Mouse (Mus musculus): ENCODE results near the gene Fbxw10. TPM values are rescaled to one million over a fixed set of nuclear protein-coding genes. Genes with fewer than 3 reads are reported as not detected.

Fbxw10 gene
- total RNA-seq (2021), result under 1 TPM; 0.39 to 0.74 TPM

DNA sequence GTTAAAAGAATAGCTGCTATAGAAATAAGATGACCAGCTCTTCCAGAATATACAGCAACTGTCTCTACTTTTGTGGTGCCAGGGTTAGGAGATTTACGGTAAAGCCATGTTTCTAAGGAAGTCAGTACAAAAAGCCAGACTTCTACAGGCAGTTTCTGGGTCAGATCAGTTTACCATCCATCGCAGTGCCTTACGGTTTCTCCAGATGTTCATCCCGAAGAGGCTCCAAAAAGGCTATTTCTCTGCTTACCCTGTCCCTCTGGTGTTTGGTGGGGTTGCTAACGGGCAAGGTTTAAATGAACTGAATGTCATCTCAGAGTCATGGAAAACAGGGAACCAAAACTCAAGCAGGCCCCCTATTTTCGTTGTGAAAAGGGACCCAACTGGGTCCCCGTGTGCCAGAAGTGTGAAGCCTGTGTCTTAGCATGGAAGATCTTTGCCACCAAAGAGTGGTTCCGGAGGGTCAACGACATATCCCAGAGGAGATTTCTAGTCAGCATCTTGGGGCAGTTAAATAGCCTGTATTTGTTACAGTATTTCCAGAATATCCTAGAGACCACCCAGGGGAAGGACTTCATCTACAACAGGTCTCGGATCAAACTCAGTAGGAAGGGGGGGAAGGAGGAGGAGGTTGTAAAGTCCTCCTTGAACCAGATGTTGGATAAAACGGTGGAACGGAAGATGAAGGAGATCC lies at the start of gene Fbxw10:
Fbxw10 (plus strand) TSS at position 109 of the 694 bp plus-strand sequence.
- intact Hi-C loops (cut with DNase I), result no loop called here
- DNase-seq (ENCODE audit: low spot score in 2 of 2), result peak; percentile 6 to 7

DNA sequence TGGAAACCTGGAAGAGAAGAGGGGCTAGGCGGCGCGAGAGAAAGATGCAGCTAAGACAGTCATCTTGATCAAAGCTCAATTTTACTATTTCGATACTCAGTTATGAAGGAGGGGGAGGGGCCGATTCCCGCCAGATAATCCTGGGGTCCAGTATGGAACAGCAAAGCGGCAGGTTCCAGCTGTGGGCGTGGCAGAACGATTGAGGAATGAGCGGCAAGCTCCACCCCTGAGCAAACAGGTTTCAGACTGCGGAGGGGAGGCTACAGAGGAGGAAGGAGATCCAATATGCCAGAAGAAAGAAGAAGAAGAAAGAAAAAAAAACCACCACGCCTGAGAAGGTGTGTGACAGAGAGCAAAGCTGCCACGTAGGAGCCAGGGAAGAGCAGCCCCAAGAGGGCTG lies 42.8 kb upstream of the Fbxw10 start:
- no peak for DNase-seq (ENCODE audit: low spot score in 2 of 2)
- intact Hi-C loops (cut with DNase I), result no loop called here

DNA sequence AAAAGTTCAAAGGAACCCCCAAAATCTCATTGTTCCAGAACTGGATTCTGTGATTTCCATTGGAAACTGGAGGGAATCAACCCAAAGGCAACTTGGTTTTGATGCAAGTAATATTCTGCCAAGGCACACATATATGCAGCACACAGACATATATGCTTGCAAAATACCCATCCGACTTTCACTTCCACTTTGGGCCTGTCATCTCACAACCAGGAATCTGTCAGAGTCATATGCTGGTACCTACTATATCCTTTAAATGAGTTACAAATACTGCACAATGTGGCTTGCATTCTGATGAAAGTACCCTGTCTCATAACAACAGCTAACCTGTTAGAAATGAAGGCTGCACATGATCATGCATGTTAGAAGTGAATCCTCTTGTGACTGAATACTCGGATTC lies 38.9 kb upstream of the Fbxw10 start:
- no peak for DNase-seq (ENCODE audit: low spot score in 2 of 2)
- intact Hi-C loops (cut with DNase I), result no loop called here

DNA sequence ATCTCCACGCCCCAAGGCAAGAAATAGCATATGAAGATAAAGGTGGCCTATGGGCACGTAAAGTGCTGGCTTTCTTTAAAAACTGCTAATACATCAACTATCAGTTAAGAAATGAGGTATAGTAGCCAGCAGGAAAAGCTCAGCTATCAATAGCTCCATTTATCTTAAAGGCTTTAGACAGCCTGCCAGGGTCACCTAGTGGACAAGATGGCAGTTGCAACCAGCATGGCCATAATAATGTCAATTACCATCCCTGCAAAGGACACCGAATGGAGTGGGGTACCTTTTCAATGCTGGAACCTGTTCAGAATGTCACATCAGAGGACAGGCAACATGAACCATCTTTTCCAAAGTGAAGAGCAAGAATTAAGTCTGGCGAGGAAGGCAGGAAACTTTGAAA lies 37.7 kb upstream of the Fbxw10 start:
- no peak for DNase-seq (ENCODE audit: low spot score in 2 of 2)
- intact Hi-C loops (cut with DNase I), result no loop called here

DNA sequence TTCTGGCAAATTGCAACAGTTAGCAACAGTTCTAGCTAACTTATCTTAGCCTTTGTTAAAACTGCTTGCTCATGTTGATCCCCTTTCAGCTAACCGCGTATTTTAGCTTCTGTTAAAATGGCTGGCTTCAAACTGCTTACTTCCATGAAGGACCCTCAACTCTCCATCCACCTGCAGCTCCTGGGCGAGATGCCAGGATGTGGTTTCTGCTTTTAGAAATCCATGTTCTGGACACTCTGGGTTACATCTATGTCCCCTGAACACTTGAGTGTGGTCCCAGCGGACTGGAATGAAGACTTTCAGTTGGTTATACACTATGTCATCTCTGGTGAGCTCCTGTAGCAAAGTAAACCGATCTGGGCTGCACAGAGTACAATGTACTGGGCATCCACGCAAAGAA lies 34.6 kb upstream of the Fbxw10 start:
- DNase-seq (ENCODE audit: low spot score in 2 of 2), result no peak

DNA sequence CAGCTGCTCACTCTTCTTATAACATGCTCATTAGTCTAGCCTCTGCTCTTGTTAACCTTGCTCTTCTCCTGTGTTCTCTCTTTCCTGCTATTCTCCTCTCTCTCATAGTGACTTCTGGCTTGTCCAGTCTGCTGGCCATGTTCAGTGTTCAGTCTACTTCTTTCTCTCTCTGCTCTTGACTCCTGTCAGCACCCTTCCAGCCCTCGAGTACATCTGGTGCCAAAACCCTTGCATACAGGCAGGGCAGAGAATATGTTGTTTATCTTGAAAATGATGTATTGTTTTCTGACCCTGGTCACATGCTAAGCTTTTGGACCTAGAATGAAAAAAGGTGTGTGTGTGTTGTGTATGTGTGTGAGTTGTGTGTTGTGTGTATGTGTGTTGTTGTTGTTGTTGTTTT lies 33.4 kb upstream of the Fbxw10 start:
- intact Hi-C loops (cut with DNase I), result no loop called here
- no peak for DNase-seq (ENCODE audit: low spot score in 2 of 2)

More for the DNA sequence above, 34.6 kb upstream of the Fbxw10 start:
- intact Hi-C loops (cut with DNase I), result no loop called here

DNA sequence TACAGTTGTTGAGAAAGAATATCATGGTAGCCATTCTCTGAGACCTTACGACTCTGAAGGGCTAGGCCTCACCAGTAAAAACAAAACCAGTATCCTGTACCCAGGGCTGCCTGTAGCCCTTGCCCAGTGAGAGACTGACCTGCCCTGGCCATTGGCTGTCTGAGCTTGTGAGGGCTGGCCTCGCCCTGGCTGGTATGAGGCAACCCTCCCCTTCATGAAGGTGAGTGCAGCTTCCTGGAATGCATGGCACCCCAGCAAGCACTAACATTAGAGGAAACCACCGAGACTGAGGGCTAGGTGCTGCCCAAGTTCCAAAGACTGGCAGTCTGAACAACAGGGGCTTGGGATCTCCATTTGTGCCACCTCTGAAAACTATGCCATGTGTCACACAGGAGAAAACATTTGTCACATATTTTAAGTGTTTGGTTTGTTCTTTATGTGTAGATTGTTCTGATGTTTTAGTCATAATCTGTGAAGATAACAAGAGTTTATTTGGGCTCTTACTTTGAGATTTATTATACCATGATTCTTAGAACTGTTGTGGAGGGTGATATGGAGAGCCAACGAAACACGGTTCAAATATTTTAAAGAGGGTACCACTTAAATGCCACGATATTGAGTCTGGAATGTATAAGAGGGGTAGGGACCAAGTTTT lies 32.8 kb upstream of the Fbxw10 start:
- intact Hi-C loops (cut with DNase I), result no loop called here
- no peak for DNase-seq (ENCODE audit: low spot score in 2 of 2)

DNA sequence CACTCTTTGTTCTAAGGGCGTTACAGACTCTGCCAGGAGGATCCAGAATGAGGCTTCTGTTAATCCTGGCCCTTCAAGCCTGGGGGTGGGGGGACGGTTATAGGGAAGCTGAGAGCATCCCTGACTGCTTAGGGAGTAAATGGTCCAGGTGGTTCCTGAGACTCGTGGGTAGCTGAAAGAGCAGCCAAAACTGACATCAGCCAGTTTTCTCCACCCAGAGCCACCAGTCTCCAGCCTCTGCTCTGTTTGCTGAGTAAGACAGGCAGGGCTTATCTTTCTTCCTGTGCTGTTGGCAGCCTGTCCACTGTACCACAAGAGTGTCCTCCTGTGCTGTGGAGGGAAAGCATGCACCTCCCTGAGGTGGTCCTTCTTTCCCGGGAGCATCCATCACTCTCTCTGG lies 32.2 kb upstream of the Fbxw10 start:
- DNase-seq (ENCODE audit: low spot score in 2 of 2), result no peak
- intact Hi-C loops (cut with DNase I), result no loop called here

DNA sequence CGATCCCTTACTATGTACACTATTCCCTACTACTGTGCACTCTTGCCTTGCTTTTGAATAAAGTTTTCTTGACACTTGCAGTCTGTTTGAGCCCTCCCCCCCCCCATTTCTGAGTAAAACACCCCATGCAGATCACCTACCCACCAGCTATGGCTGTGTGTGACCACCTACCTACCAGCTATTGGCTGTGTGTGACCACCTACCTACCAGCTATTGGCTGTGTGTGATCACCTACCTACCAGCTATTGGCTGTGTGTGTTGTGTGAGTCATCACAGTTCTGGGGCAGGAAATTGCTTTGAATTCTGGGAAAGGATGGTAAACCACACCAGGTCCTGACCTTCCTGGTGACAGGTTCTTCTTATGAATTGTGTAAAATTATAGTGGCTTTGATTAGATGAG lies 31.4 kb upstream of the Fbxw10 start:
- intact Hi-C loops (cut with DNase I), result no loop called here

DNA sequence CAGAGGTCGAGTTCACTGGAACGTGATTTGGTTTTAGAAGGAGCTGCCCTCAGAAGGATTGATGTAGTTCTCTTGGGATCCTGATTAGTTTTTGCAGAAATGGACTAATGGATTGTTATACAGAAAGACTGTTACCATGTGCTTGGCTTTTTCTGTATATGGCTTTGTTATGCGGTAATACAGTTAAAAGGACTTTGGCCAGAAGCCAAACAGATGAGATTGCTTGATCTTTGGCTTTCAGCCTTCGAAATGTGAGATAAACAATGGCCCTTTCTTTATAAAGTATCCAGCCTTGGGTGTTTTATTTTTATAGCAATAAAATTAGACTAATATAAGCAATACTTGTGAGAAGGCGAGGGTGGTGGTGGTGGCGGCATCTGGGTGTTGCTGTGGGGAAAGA lies 30.3 kb upstream of the Fbxw10 start:
- no peak for DNase-seq (ENCODE audit: low spot score in 2 of 2)

More for the DNA sequence above, 31.4 kb upstream of the Fbxw10 start:
- no peak for DNase-seq (ENCODE audit: low spot score in 2 of 2)

DNA sequence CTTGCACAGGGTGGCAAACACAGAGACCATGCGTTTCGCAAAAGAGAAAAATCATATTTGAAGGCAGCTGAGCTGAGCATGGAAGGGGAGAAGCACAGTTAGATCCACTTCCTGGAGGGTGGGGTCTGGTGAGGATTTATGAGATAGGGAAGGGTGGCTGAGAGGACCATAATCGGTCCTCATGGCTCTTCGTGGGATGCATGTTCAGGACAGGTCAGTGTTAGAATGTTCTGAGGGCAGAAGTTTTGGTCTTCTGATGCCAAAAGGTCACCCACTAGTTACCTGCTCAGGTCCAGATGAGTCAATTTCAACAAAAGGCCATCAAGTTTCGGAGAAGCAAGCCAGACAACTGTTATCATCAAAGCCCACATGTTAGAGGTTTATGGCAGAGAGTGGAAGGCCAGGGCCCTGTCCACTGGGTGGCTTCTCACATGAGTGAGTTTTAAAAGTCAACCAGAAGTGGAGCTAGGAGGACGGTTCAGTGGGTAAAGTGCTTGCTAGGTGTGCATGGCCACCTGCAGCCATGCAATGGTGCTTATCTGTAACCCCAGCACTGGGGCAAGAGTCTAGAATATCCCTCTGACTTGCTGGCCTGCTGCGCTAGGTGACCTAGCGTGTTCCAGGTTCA lies 27.7 kb upstream of the Fbxw10 start:
- DNase-seq (ENCODE audit: low spot score in 2 of 2), result no peak
- intact Hi-C loops (cut with DNase I), result no loop called here

More for the DNA sequence above, 30.3 kb upstream of the Fbxw10 start:
- intact Hi-C loops (cut with DNase I), result no loop called here

DNA sequence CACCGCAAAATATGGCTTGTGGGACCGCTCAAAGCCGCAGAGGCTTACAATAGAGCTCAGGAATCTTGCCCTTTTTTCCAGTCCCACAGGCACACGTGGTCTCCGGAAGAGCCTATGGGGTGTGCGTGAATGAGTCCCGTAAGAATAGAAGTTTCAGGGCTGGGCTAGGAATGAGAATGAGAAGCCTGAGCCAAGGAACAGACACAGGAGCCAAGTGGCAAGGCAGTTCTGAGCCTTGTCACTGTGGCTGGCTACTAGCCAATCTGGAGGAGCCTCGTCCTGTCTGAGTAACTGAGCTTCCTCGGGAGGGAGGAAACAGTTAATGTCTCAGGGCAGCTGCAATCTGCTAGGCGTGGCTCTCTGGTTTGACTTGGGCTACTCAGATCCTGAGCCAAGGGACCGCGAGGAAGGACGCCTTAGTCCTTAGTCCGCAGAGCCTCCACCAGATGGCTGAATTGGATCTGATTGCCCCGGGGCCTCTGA lies 26.8 kb upstream of the Fbxw10 start, which contains the start of gene Trim16:
Trim16 (plus strand) TSS at position 173 of the 483 bp plus-strand sequence.
- peak; percentile 11 to 26 for DNase-seq (ENCODE audit: low spot score in 2 of 2)
- intact Hi-C loops (cut with DNase I), result no loop called here

DNA sequence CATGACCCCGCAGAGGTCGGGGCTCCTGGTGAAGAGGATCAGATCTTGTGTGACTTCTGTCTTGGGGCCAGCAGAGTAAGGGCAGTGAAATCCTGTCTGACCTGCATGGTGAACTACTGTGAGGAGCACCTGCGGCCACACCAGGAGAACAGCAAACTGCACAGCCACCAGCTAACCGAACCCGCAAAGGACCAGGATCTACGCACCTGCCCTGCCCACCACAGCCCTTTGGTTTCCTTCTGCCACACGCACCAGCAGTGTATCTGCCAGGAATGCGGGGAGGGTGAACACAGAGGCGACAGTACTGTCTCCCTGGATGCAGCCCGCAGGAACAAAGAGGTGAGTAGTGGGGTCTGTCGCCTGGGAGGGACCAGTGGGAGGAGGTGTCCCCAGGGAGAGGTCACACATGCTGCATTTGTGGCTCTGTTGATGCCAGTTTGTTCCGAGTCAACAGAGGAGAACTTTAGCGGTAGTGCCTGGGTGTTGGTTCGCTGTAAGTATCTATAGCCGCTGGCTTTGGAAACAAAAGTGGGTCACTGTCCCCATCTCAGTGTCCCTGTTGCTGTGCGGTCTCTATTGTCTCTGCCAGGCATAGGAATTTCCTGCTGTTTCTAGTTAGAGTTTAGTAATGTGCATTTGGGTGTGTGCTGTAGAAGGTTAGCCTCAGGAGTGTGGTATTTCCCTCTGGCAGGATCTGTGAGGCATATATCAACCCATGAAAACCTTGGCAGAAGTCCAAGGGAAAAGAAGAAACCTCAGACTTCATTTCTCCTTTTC lies 26.0 kb upstream of the Fbxw10 start:
- DNase-seq (ENCODE audit: low spot score in 2 of 2), result no peak

DNA sequence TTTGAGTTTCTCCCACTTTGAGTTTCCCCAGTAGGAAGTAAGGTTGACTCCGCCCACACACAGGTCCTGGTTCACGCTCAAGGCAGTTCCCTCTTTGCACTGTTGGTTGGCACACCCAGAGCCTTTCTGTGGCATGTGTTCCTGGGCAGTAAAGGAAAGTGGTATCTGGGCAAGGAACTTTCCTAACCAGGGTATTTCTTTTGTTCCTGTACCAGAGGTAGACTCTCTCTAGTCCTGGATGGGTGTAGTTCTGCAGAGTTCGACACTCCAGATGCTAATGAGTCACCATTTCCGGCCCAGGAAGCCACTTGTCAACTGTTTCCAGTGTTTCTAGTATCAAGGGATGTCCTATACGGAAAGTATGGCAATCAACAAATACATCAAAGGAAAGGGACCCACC lies 25.0 kb upstream of the Fbxw10 start:
- intact Hi-C loops (cut with DNase I), result no loop called here
- no peak for DNase-seq (ENCODE audit: low spot score in 2 of 2)

More for the DNA sequence above, 26.0 kb upstream of the Fbxw10 start:
- intact Hi-C loops (cut with DNase I), result no loop called here

DNA sequence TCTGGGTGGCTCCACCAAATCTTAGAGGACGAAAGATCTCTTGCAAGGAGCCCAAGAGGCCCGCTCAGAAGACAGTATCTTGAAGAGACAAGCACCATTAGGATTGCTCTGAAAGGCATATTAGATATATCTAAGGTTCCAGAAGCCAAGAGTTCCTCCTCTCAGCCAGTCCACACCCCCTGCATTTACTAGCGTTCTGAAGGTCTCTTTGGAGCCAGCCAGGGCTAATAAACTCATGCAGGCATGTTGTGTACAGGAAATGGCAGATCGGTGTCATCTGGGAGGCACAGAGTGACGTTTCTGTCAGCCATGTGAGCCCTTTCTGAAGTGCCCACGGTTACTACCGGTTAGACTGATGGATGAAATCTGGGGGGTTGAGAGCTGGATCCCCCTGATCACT lies 22.7 kb upstream of the Fbxw10 start:
- intact Hi-C loops (cut with DNase I), result no loop called here

DNA sequence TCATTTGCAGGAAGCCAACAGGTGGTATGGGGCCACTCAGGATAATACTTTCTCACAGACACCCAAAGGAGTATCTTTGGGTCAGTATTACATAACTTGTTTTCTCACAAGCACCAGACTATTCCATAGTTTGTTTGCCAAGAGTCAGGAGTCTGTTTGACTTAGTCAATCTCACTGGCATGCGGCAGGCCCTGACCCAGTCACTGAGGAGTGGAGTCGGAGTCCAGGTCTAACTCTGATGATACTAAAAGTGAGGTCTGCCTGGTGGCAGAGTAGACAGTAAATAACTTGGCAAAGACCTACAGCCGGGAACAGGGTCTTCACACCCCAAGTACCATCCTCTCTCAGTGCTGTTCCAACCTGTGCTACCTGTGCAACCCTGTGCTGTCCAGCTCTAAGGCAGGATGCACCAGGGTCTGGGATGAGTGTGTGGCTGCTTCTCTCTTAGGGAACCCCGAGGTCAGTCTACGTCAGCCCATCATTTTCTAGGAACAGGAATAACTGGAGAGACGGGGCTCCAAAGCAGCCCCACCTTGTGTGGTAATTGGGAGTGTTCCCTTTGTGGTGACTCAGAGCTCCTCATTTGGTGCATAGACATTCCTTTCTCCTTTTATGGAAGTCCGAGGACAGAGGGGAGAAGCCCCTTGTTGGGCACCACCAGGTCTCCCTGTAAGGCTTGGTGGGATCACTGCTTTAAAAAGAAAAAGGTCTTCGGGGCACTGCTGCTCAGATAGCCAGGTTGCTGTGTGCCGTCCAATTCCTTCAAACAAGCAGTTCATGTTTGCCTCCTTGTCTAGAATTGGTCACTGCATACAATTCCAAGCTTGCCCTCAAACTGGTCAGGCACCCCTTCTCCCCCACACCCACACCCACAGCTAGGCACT lies 21.4 kb upstream of the Fbxw10 start:
- DNase-seq (ENCODE audit: low spot score in 2 of 2), result no peak
- intact Hi-C loops (cut with DNase I), result no loop called here

More for the DNA sequence above, 22.7 kb upstream of the Fbxw10 start:
- DNase-seq (ENCODE audit: low spot score in 2 of 2), result no peak

DNA sequence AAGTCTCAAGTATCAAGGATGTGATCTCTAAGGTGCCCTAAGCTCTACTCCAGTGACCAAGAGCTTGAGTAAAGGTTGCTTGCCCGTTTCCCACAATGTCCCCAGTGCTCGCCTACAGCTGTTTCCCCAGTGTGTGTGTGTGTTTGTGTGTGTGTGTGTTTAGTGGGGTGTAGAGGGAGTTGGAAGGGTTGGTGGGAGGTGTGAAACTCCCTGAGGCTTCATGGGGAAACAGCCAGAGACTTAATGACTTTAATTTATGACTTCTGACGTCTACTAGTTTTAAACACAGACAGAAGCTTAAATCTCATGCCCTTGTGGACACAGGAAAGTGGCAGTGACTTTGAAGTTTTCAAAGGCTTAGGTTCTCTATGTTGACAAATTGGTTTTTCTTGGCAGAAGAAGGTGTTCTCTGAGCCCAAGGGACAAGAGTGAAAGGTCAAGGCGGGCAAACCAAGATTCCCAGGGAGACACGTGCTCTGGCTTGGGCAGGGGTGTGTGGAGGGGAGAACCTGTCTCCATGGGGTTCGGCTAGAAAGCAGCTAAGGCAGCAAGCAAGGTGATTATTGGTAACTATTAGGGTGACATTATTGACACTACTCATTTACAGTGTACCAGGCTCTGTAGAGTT lies 20.6 kb upstream of the Fbxw10 start:
- intact Hi-C loops (cut with DNase I), result no loop called here
- DNase-seq (ENCODE audit: low spot score in 2 of 2), result no peak

DNA sequence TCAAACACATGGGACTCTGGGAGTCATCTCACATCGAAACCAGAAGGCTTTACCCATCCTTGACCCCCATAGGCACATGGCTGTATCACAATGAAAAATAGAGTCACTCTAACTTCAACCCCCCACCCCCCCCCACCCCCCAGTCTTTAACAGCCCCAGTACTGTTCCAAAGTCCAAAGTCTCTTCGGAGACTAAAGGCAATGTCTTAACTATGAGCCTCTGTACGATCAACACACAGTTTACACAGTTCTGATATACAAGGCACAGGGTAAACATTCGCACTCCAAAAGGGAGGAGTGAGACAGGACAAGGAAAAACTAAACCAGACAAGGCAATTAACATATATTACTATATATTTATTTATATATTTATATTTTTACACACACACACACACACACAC lies 19.7 kb upstream of the Fbxw10 start:
- DNase-seq (ENCODE audit: low spot score in 2 of 2), result no peak
- intact Hi-C loops (cut with DNase I), result no loop called here

DNA sequence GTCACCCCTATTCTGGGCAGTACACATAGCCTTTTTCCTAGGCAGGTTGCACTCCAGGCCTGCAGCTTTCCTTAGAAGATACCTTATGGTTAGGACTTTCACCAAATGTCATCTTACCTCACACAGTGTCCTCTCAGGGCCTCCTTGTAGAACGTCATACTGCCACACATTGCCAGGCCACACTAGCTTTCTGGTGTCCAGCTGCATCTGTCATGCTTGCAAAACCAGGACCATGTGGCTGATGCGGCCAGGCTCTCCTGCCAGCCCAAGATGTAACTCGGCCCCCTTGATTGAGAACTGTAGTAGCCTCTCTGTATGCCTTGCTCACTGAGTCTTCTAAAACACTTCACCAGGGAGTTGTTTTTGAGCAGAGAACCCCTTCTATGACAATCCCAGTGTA lies 19.0 kb upstream of the Fbxw10 start:
- DNase-seq (ENCODE audit: low spot score in 2 of 2), result no peak
- intact Hi-C loops (cut with DNase I), result no loop called here

Measured in left cerebral cortex, postnatal 36 days (tissue).